Mouse (Mus musculus): ENCODE results near the gene Slc35e2. TPM values are rescaled to one million over a fixed set of nuclear protein-coding genes. Genes with fewer than 3 reads are reported as not detected.
A peak's percentile ranks its signal among the peaks of the same experiment; 100 is the strongest.

Gene Slc35e2
- polyA plus RNA-seq (2012; rRNA removed) = 16.8 and 18.1 TPM in 2 replicates

GRCm38 (mm10) chr4:155601091-155601996 is at the start of gene Slc35e2:
Slc35e2 (plus strand) TSS chr4:155601416.
- Histone ChIP-seq H3K4me1 (ENCODE audit: control insufficient read depth, insufficient read depth, low read length) (peaks cover 3% of the 10 kb centered on the region; the same call in 1 of the 2 replicates), H3K27ac (ENCODE audit: insufficient read depth, low read length) (peak within 1 kb of the TSS; percentile 99), H3K4me3 (ENCODE audit: insufficient read depth, low read length) (peak within 1 kb of the TSS; percentile 73)
- TF ChIP-seq CTCF (IDR thresholded peaks at IDR 0.05; ENCODE audit: extremely low read depth, insufficient read depth, low read length) (no peak), POLR2A (IDR thresholded peaks at IDR 0.05; ENCODE audit: extremely low read depth, insufficient read depth, low read length) (peak; percentile 97)

GRCm38 (mm10) chr4:155552917-155553532 is 48.2 kb upstream of the Slc35e2 start:
- TF ChIP-seq CTCF (IDR thresholded peaks at IDR 0.05; ENCODE audit: extremely low read depth, insufficient read depth, low read length) = no peak
- TF ChIP-seq POLR2A (IDR thresholded peaks at IDR 0.05; ENCODE audit: extremely low read depth, insufficient read depth, low read length) = no peak
- Histone ChIP-seq H3K4me1 (ENCODE audit: control insufficient read depth, insufficient read depth, low read length) (peaks cover 10% of the 10 kb centered on the region; the same call in 1 of the 2 replicates), H3K4me3 (ENCODE audit: insufficient read depth, low read length) (no peak overlapping the region), H3K27ac (ENCODE audit: insufficient read depth, low read length) (no peak overlapping the region)

DNA sequence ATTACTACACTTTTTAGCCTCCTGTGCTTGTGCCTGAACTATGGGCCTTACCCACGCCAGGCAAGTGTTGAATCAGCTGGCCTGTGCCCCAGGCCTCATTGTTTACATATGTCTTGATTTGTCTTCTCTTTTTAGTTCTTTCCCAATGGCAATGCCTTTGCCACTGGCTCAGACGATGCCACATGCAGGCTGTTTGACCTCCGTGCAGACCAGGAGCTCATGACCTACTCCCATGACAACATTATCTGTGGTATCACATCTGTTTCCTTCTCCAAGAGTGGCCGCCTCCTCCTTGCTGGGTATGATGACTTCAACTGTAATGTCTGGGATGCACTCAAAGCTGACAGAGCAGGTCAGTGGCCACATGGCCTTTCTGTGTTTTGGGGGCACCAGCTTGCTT is 46.3 kb upstream of the Slc35e2 start:
- no peak for TF ChIP-seq CTCF (IDR thresholded peaks at IDR 0.05; ENCODE audit: extremely low read depth, insufficient read depth, low read length)
- no peak for TF ChIP-seq POLR2A (IDR thresholded peaks at IDR 0.05; ENCODE audit: extremely low read depth, insufficient read depth, low read length)
- no peak overlapping the region for H3K27ac ChIP-seq (ENCODE audit: insufficient read depth, low read length)
- peaks cover 5% of the 10 kb centered on the region; the same call in 1 of the 2 replicates for H3K4me1 ChIP-seq (ENCODE audit: control insufficient read depth, insufficient read depth, low read length)
- no peak overlapping the region for H3K4me3 ChIP-seq (ENCODE audit: insufficient read depth, low read length)

GRCm38 (mm10) chr4:155555464-155555863 is 45.8 kb upstream of the Slc35e2 start:
- Histone ChIP-seq H3K4me1 (ENCODE audit: control insufficient read depth, insufficient read depth, low read length) (peaks cover 4% of the 10 kb centered on the region; the same call in 1 of the 2 replicates), H3K27ac (ENCODE audit: insufficient read depth, low read length) (no peak overlapping the region), H3K4me3 (ENCODE audit: insufficient read depth, low read length) (no peak overlapping the region)
- no peak for TF ChIP-seq CTCF (IDR thresholded peaks at IDR 0.05; ENCODE audit: extremely low read depth, insufficient read depth, low read length)
- TF ChIP-seq POLR2A (IDR thresholded peaks at IDR 0.05; ENCODE audit: extremely low read depth, insufficient read depth, low read length) = no peak

GRCm38 (mm10) chr4:155559454-155559853 is 41.8 kb upstream of the Slc35e2 start:
- H3K4me3 ChIP-seq (ENCODE audit: insufficient read depth, low read length) = no peak overlapping the region
- H3K4me1 ChIP-seq (ENCODE audit: control insufficient read depth, insufficient read depth, low read length) = 0 out of 2 replicates have a peak, but pooled peaks cover 2% of the 10 kb centered on the region
- H3K27ac ChIP-seq (ENCODE audit: insufficient read depth, low read length) = no peak overlapping the region
- TF ChIP-seq CTCF (IDR thresholded peaks at IDR 0.05; ENCODE audit: extremely low read depth, insufficient read depth, low read length) = no peak
- no peak for TF ChIP-seq POLR2A (IDR thresholded peaks at IDR 0.05; ENCODE audit: extremely low read depth, insufficient read depth, low read length)

GRCm38 (mm10) chr4:155560932-155561331 is 40.3 kb upstream of the Slc35e2 start:
- Histone ChIP-seq H3K4me3 (ENCODE audit: insufficient read depth, low read length) (no peak overlapping the region), H3K27ac (ENCODE audit: insufficient read depth, low read length) (no peak overlapping the region), H3K4me1 (ENCODE audit: control insufficient read depth, insufficient read depth, low read length) (peaks cover 4% of the 10 kb centered on the region; the same call in 1 of the 2 replicates)
- TF ChIP-seq CTCF (IDR thresholded peaks at IDR 0.05; ENCODE audit: extremely low read depth, insufficient read depth, low read length) (no peak), POLR2A (IDR thresholded peaks at IDR 0.05; ENCODE audit: extremely low read depth, insufficient read depth, low read length) (no peak)

GRCm38 (mm10) chr4:155561661-155562442 is 39.4 kb upstream of the Slc35e2 start, which contains the start of gene Nadk:
Nadk (plus strand) TSS chr4:155562378.
- TF ChIP-seq POLR2A (IDR thresholded peaks at IDR 0.05; ENCODE audit: extremely low read depth, insufficient read depth, low read length) = no peak
- TF ChIP-seq CTCF (IDR thresholded peaks at IDR 0.05; ENCODE audit: extremely low read depth, insufficient read depth, low read length) = no peak
- Histone ChIP-seq H3K4me1 (ENCODE audit: control insufficient read depth, insufficient read depth, low read length) (peaks cover 6% of the 10 kb centered on the region; the same call in 1 of the 2 replicates), H3K4me3 (ENCODE audit: insufficient read depth, low read length) (peak within 1 kb of the TSS; percentile 85), H3K27ac (ENCODE audit: insufficient read depth, low read length) (peak within 1 kb of the TSS; percentile 12; the same call in 1 of the 2 replicates)

GRCm38 (mm10) chr4:155562725-155563399 is 38.4 kb upstream of the Slc35e2 start:
- TF ChIP-seq CTCF (IDR thresholded peaks at IDR 0.05; ENCODE audit: extremely low read depth, insufficient read depth, low read length) = no peak
- no peak for TF ChIP-seq POLR2A (IDR thresholded peaks at IDR 0.05; ENCODE audit: extremely low read depth, insufficient read depth, low read length)
- Histone ChIP-seq H3K27ac (ENCODE audit: insufficient read depth, low read length) (0 out of 2 replicates have a peak overlapping the region, but pooled peaks have one; percentile 12), H3K4me3 (ENCODE audit: insufficient read depth, low read length) (peak overlapping the region; percentile 85), H3K4me1 (ENCODE audit: control insufficient read depth, insufficient read depth, low read length) (peaks cover 6% of the 10 kb centered on the region; the same call in 1 of the 2 replicates)

All from cortical plate, adult 2 months (tissue).